Mouse (Mus musculus): Measurements from ENCODE around the gene Cpb2. TPM values are rescaled to one million over a fixed set of nuclear protein-coding genes. Genes with fewer than 3 reads are reported as not detected.

The Cpb2 gene
- total and polyA plus RNA-seq, 2 experiments from 2014 or later, result not detected

DNA sequence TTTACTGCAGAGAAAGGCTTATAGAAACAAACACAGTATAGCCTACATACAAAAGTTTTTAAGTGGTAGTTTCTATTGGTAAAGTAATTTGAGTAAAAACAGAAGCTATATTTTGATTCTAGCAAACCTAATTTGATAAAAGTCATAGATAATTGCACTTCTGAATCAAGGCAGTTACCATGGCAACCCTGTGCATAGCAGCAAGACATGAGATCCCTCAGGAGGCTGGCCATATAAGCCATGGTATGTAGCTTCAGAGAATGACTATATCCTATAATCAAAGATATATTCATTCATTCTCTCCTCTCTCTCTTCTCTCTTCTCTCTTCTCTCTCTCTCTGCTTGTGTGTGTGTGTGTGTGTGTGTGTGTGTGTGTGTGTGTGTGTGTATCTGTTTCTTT is 65.8 kb downstream of the Cpb2 start:
- H3K4me2 ChIP-seq (ENCODE audit: low read depth, low read length), result no peak overlapping the region
- ATAC-seq (ENCODE audit: insufficient read depth, low read depth), result no peak

DNA sequence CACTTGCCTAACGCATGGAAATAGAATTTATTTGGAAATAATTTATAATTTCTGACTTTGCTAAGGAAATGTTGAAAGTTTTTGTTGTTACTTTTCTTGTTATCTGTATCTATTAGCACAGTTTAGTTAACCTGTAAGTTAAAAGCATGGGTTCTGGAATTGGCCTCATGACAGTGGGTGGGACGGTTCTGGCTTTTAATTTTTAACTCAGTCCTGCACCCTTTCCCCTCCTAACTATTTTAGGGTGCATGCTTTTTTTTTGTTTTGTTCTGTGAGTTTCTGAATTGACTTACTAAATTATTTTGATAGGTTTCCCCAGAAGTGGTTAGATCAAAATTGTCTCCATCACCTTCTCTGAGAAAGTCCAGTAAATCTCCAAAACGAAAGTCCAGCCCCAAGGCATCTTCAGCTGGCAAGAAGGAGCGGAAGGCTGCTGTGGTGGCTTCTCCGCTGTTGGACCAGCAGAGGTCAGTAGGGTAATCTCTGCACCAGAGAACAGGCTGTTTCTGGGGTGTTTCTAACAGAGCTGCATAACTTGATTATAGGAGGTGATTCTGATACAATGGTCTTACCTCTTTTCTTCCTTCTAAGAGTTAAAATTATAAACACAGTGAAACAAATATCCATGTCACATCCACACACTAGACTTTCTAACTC is 67.4 kb downstream of the Cpb2 start:
- Histone ChIP-seq H3K9me3 (replicated peaks; ENCODE audit: control insufficient read depth, low read length) (no peaks in the 10 kb centered on the region), H3K27me3 (ENCODE audit: control insufficient read depth, insufficient read depth, low read length) (no peaks in the 10 kb centered on the region), H3K4me1 (ENCODE audit: control insufficient read depth, insufficient read depth) (no peaks in the 10 kb centered on the region), H3K9ac (replicated peaks; ENCODE audit: low read depth, low read length) (no peak overlapping the region), H3K36me3 (replicated peaks; ENCODE audit: control insufficient read depth, insufficient read depth, low read length) (peaks cover 5% of the 10 kb centered on the region; the same call in 1 of the 2 replicates), H3K27ac (ENCODE audit: low read depth) (no peak overlapping the region), H3K4me3 (ENCODE audit: low read depth, low read length) (no peak overlapping the region), H3K4me2 (ENCODE audit: low read depth, low read length) (no peak overlapping the region)
- no peak for ATAC-seq (ENCODE audit: insufficient read depth, low read depth)
- no peak; the same call in 1 of the 2 replicates for TF ChIP-seq CTCF (IDR thresholded peaks at IDR 0.05; ENCODE audit: low read depth)
- TF ChIP-seq EP300 (IDR thresholded peaks at IDR 0.05; ENCODE audit: low read depth), result no peak
- 76% methylated on average over 5 of the region's 5 CpGs for WGBS
- peak; percentile 27 for DNase-seq (ENCODE audit: low spot score)

More for the DNA sequence above, 65.8 kb downstream of the Cpb2 start:
- peaks cover 3% of the 10 kb centered on the region; the same call in 1 of the 2 replicates for H3K36me3 ChIP-seq (replicated peaks; ENCODE audit: control insufficient read depth, insufficient read depth, low read length)
- no peak overlapping the region for H3K27ac ChIP-seq (ENCODE audit: low read depth)
- H3K4me1 ChIP-seq (ENCODE audit: control insufficient read depth, insufficient read depth), result no peaks in the 10 kb centered on the region
- H3K9ac ChIP-seq (replicated peaks; ENCODE audit: low read depth, low read length), result no peak overlapping the region
- H3K9me3 ChIP-seq (replicated peaks; ENCODE audit: control insufficient read depth, low read length), result no peaks in the 10 kb centered on the region
- no peak overlapping the region for H3K4me3 ChIP-seq (ENCODE audit: low read depth, low read length)
- TF ChIP-seq EP300 (IDR thresholded peaks at IDR 0.05; ENCODE audit: low read depth) (no peak), CTCF (IDR thresholded peaks at IDR 0.05; ENCODE audit: low read depth) (no peak)
- DNase-seq (ENCODE audit: low spot score), result no peak
- no peaks in the 10 kb centered on the region for H3K27me3 ChIP-seq (ENCODE audit: control insufficient read depth, insufficient read depth, low read length)

DNA sequence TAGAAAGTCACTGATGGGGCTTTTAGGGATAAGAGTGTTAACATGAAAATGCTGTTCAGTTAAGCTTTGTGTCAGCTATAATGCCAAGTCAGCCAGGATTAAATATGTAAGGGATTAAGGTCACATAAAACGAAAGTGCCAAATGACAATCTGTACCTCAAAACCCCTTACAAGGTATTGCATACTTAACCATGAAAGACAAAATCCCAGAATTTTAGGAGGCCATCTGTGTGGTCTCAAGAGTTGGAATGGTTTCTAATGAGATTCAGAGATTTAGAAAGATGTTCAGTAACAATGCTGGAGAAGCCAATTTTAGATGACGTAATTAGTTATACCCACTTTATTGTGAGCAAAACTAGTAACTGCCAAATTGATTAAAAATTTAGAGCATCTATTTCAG is 72.4 kb downstream of the Cpb2 start:
- 83% methylated on average over 2 of the region's 2 CpGs for WGBS
- ATAC-seq (ENCODE audit: insufficient read depth, low read depth), result no peak

DNA sequence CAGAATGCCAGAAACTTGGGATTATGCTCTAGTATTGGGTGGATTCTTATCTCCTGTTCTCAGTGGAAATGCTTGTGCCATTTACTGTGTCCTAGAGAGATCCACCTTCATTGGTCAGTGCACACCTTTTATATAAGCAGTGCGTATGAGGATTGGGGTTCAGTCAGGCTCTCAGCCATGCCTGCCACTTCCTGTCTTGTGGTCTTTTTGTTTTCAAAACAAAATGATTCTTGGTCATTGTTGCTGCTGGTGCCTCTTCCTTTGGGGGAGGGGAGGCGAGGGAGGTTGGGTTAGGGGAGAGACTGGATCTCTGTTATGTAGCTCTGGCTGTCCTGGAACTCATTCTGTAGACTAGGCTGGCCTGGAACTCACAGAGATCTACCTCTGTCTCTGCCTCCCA is 76.6 kb downstream of the Cpb2 start:
- H3K9me3 ChIP-seq (replicated peaks; ENCODE audit: control insufficient read depth, low read length), result no peaks in the 10 kb centered on the region
- TF ChIP-seq EP300 (IDR thresholded peaks at IDR 0.05; ENCODE audit: low read depth) (no peak), CTCF (IDR thresholded peaks at IDR 0.05; ENCODE audit: low read depth) (no peak)
- DNase-seq (ENCODE audit: low spot score) (no peak), ATAC-seq (ENCODE audit: insufficient read depth, low read depth) (no peak)
- no peaks in the 10 kb centered on the region for H3K27me3 ChIP-seq (ENCODE audit: control insufficient read depth, insufficient read depth, low read length)
- peaks cover 28% of the 10 kb centered on the region for H3K36me3 ChIP-seq (replicated peaks; ENCODE audit: control insufficient read depth, insufficient read depth, low read length)
- no peak overlapping the region for H3K4me3 ChIP-seq (ENCODE audit: low read depth, low read length)
- no peaks in the 10 kb centered on the region for H3K4me1 ChIP-seq (ENCODE audit: control insufficient read depth, insufficient read depth)
- H3K27ac ChIP-seq (ENCODE audit: low read depth), result no peak overlapping the region
- no peak overlapping the region for H3K4me2 ChIP-seq (ENCODE audit: low read depth, low read length)
- H3K9ac ChIP-seq (replicated peaks; ENCODE audit: low read depth, low read length), result no peak overlapping the region
- 73% methylated on average over 2 of the region's 2 CpGs for WGBS

More for the DNA sequence above, 72.4 kb downstream of the Cpb2 start:
- Histone ChIP-seq H3K4me2 (ENCODE audit: low read depth, low read length) (no peak overlapping the region), H3K27ac (ENCODE audit: low read depth) (no peak overlapping the region), H3K9me3 (replicated peaks; ENCODE audit: control insufficient read depth, low read length) (no peaks in the 10 kb centered on the region), H3K36me3 (replicated peaks; ENCODE audit: control insufficient read depth, insufficient read depth, low read length) (peaks cover 9% of the 10 kb centered on the region), H3K4me3 (ENCODE audit: low read depth, low read length) (no peak overlapping the region), H3K4me1 (ENCODE audit: control insufficient read depth, insufficient read depth) (no peaks in the 10 kb centered on the region), H3K9ac (replicated peaks; ENCODE audit: low read depth, low read length) (no peak overlapping the region), H3K27me3 (ENCODE audit: control insufficient read depth, insufficient read depth, low read length) (no peaks in the 10 kb centered on the region)
- no peak for DNase-seq (ENCODE audit: low spot score)
- TF ChIP-seq CTCF (IDR thresholded peaks at IDR 0.05; ENCODE audit: low read depth) (no peak), EP300 (IDR thresholded peaks at IDR 0.05; ENCODE audit: low read depth) (no peak)

DNA sequence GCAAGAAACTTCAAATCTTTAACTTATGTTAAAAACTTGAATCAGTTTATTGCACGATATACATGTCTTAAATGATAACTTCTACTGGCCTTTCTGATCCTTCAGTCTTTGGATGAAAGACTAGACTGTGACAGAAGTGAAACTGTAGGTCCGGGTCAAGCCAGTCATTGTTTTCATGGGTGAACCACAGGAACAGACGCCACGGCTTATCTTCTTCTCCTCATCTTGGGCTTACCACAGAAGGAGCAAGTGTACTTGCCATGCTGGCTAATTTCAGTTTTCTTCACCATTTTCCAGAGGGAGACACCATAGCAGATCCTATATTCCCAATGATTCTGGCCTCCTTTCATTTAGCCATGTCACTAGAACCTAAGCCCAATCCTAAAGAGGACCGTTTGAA is 78.2 kb downstream of the Cpb2 start:
- no peak for ATAC-seq (ENCODE audit: insufficient read depth, low read depth)
- TF ChIP-seq EP300 (IDR thresholded peaks at IDR 0.05; ENCODE audit: low read depth), result no peak
- Histone ChIP-seq H3K27me3 (ENCODE audit: control insufficient read depth, insufficient read depth, low read length) (no peaks in the 10 kb centered on the region), H3K9me3 (replicated peaks; ENCODE audit: control insufficient read depth, low read length) (no peaks in the 10 kb centered on the region), H3K27ac (ENCODE audit: low read depth) (no peak overlapping the region), H3K4me1 (ENCODE audit: control insufficient read depth, insufficient read depth) (no peaks in the 10 kb centered on the region), H3K9ac (replicated peaks; ENCODE audit: low read depth, low read length) (no peak overlapping the region), H3K36me3 (replicated peaks; ENCODE audit: control insufficient read depth, insufficient read depth, low read length) (peaks cover 39% of the 10 kb centered on the region), H3K4me2 (ENCODE audit: low read depth, low read length) (no peak overlapping the region), H3K4me3 (ENCODE audit: low read depth, low read length) (no peak overlapping the region)
- 83% methylated on average over 5 of the region's 5 CpGs for WGBS
- DNase-seq (ENCODE audit: low spot score), result no peak

DNA sequence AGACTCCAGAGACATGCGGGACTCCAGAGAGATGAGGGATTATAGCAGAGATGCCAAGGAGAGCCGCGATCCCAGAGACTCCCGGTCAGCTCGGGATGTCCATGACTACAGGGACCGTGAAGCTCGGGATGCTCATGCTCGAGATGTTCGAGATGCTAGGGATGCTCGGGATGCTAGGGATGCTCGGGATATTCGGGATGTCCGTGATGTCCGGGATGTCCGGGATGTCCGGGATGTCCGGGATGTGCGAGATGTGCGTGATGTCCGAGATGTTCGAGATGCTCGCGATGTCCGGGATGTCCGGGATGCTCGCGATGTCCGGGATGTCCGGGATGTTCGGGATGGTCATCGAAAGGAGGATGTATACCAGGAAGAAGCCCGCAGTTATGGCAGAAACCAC is 81.3 kb downstream of the Cpb2 start:
- no peaks in the 10 kb centered on the region for H3K9me3 ChIP-seq (replicated peaks; ENCODE audit: control insufficient read depth, low read length)
- no peak for ATAC-seq (ENCODE audit: insufficient read depth, low read depth)
- H3K27me3 ChIP-seq (ENCODE audit: control insufficient read depth, insufficient read depth, low read length), result no peaks in the 10 kb centered on the region
- no peak overlapping the region for H3K4me2 ChIP-seq (ENCODE audit: low read depth, low read length)
- no peak for TF ChIP-seq CTCF (IDR thresholded peaks at IDR 0.05; ENCODE audit: low read depth)
- TF ChIP-seq EP300 (IDR thresholded peaks at IDR 0.05; ENCODE audit: low read depth), result no peak
- WGBS, result 96% methylated on average over 32 of the region's 32 CpGs
- no peak overlapping the region for H3K9ac ChIP-seq (replicated peaks; ENCODE audit: low read depth, low read length)
- no peak overlapping the region for H3K27ac ChIP-seq (ENCODE audit: low read depth)
- no peak for DNase-seq (ENCODE audit: low spot score)
- no peaks in the 10 kb centered on the region for H3K4me1 ChIP-seq (ENCODE audit: control insufficient read depth, insufficient read depth)
- no peak overlapping the region for H3K4me3 ChIP-seq (ENCODE audit: low read depth, low read length)
- H3K36me3 ChIP-seq (replicated peaks; ENCODE audit: control insufficient read depth, insufficient read depth, low read length), result peaks cover 47% of the 10 kb centered on the region

Data from heart, postnatal 0 days (tissue).